Mouse (Mus musculus): ENCODE results near the gene Med11.
"Not testable (repeated sequence)": the region's sequence is repeated elsewhere in the genome, so short reads cannot be mapped to it uniquely, and the experiment has no call there.

The Med11 gene

GRCm38 (mm10) chr11:70446756-70447155 is 5.0 kb upstream of the Med11 start:
- DNase-seq (ENCODE audit: low spot score) = no peak

DNA sequence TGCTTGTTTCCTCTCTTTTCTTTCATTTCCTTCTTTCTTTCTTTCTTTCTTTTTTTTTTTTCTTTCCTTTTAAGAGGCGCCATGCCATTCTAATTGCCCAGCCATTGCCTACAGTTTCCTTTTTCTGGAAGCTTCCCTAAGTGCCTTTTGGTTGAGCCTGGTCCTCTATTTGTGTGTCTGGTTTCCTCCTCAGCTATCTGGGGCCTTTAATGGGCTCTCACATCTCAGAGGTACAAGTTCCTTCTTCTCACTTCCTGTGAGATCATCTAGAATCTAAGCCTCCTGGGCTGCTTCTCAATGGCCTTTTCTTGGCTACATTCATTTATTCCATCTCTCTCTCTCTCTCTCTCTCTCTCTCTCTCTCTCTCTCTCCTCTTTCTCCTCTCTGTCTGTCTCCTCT is 4.3 kb upstream of the Med11 start:
- DNase-seq (ENCODE audit: low spot score) = no peak

- no peak for DNase-seq (ENCODE audit: low spot score)
Measured at GRCm38 (mm10) chr11:70450926-70451325, 793 bp upstream of the Med11 start.

DNA sequence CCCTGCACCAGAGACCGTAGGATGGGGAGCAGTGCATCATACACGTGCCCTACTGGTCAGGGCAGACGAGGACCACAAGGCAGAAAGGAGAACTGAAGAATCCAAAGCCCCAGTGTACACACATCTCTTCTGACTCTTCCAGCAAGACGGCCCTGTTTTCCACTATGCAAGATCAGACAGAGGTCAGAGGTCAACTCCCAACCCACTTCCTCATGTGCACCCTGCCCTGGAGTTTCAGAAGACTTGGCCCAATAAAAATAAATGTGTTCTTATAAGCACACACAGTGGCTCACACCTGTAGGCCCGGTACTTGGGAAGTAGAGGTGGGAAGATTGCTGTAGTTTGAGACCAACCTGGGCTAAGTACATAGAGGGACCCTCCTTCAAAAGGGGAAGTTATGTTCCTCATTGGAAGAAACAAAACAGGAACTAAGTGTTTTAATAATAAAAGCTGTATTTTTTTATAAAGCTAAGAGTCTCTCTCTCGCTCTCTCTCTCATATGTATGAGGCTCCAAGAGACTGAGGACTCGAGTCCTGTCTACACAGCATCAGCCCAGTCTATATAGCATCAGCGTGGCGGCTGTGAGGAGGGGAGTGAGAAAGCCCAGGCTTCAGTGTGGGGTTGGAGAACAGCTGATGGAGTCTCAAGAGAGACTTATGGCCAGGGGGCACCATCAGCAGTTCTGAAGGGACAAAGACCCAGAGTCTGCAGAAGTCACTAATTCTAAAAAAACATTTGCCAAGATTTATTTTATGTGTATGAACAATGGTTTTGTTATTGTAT is 1.7 kb downstream of the Med11 start:
- no peak for DNase-seq (ENCODE audit: low spot score)

- DNase-seq (ENCODE audit: low spot score) = no peak
Measured at GRCm38 (mm10) chr11:70458688-70459600, 7.2 kb downstream of the Med11 start, which contains the start of gene Zmynd15. Zmynd15 (plus strand) TSS chr11:70459433.

DNA sequence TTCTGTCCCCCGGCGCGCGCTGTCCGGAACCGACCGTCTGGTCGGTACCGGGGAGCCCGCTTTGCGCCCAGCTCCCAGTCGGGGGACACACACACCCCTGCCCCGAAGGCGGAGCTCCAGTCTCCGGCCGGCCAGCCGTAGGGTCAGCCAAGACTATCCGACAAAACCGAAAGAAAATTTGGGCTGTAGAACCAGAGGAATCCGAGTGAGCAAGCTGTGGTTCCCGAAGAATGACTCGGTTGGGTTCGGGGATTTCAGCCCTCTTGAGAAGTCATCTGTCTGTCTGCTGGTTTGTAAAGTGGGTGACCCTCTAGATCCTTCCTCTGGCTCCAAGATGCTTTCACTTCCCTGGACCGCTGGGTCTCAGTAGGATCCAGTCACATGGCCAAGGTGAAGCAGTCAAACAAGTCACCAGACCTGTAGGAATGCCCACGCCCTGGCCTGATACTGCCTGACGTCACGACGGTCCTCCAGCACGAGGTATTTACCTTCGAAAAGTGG is 7.9 kb downstream of the Med11 start, which contains the start of gene Cxcl16:
Gene Cxcl16 (minus strand): TSS at position 384 of the 501 bp plus-strand sequence.
- DNase-seq (ENCODE audit: low spot score) = no peak

- no peak for DNase-seq (ENCODE audit: low spot score)
Measured at GRCm38 (mm10) chr11:70463970-70464369, 12.3 kb downstream of the Med11 start.

DNA sequence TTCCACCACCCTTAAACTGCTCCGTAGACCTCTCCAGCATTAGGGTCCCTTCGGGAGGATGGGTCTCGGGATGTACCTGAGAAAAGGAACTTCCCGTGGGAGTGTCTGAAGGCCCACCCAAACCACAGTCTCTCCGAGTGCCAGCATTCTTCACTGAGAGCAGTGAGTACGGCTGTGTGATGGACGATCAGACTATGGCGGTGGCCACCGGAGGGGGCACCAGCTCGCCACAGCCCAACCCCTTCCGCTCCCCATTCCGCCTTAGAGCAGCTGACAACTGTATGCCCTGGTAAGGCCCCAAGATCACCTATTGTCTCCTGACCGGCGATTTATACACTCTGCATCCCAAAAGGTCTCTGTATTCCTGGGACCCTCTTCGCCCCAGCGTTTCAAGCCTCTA is 13.5 kb downstream of the Med11 start:
- no peak for DNase-seq (ENCODE audit: low spot score)

DNA sequence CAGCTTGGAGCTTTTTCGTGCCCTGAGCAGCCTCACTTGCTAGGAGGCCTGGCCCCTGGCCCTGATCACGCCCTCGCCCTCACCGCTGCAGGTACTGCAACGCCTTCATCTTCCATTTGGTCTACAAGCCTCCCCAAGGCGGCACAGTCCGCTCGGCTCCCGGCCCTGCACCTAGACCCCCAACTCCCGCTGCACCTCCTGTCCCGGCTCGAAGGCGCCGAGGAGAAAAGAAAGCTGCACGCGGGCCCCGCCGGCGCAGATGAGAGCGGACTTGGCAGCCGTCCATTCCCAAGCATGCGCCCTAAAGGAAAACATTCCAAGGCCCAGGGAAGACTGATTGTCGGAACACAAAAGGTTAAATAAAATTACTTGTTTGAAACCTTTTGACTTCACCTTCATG is 14.1 kb downstream of the Med11 start:
- no peak for DNase-seq (ENCODE audit: low spot score)

GRCm38 (mm10) chr11:70467902-70468619 is 16.3 kb downstream of the Med11 start:
- no peak for DNase-seq (ENCODE audit: low spot score)

- DNase-seq (ENCODE audit: low spot score) = no peak
Measured at GRCm38 (mm10) chr11:70469764-70470163, 18.0 kb downstream of the Med11 start.

- DNase-seq (ENCODE audit: low spot score) = no peak
Measured at GRCm38 (mm10) chr11:70472716-70473115, 21.0 kb downstream of the Med11 start.

- not testable (repeated sequence) for DNase-seq (ENCODE audit: low spot score)
Measured at GRCm38 (mm10) chr11:70473291-70473690, 21.6 kb downstream of the Med11 start.

- no peak for DNase-seq (ENCODE audit: low spot score)
Measured at GRCm38 (mm10) chr11:70474872-70475534, 23.3 kb downstream of the Med11 start.

GRCm38 (mm10) chr11:70485498-70485897 is 33.8 kb downstream of the Med11 start:
- DNase-seq (ENCODE audit: low spot score) = no peak

DNA sequence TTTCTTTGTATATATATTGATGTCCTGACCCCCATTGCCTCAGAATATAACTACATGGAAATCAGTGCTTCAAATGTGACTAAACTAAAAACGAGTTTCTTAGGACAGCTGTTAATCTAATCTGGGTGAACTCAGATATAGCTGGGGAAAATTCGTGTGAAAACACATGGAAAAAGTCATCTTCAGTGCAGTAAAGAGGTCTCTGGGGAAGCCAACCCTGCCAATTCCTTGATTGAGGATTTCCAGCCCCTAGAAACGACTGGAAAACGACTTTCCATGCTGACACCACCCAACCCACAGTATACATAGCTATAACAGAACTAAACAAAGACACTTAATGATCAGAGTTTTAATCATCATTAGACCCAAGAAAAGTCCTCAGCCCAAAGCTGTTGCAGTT is 36.1 kb downstream of the Med11 start:
- no peak for DNase-seq (ENCODE audit: low spot score)

GRCm38 (mm10) chr11:70489138-70489537 is 37.4 kb downstream of the Med11 start:
- DNase-seq (ENCODE audit: low spot score) = no peak

GRCm38 (mm10) chr11:70489684-70490083 is 38.0 kb downstream of the Med11 start:
- DNase-seq (ENCODE audit: low spot score) = no peak

GRCm38 (mm10) chr11:70499566-70500475 is 48.1 kb downstream of the Med11 start:
- DNase-seq (ENCODE audit: low spot score) = no peak

- DNase-seq (ENCODE audit: low spot score) = no peak
Measured at GRCm38 (mm10) chr11:70500476-70500812, 48.7 kb downstream of the Med11 start.

DNA sequence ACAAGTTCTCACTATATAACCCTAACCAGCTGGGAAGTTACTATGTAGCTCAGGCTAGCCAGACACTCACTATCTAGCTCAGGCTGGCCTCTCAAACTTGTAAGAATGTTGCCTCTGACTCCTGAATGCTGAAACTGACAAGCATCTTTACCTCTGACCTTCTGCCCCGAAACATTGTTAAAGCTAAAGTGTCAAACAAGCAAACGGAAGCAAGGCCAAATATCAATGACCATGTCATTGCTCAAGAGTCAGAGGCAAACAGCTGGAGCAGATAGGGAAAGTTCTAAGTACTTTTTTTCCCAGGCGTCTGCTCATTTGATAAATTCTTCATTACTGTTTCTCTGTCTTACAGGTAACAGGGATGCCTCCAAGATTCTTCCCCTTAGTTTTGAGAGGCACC is 50.3 kb downstream of the Med11 start:
- DNase-seq (ENCODE audit: low spot score) = no peak

All from ovary, adult 18-20 months (tissue).